Mouse (Mus musculus) liver, postnatal 0 days (tissue): ENCODE results near the gene Rufy2. TPM values are rescaled to one million over a fixed set of nuclear protein-coding genes. Genes with fewer than 3 reads are reported as not detected.

ENCODE experiments used
- ATAC-seq: fragments of 200-750 bp; cut with Nextera tagmentation; 2 replicates; pipeline ENCODE4 v1.8.0; 2017; ENCODE audit warnings: mild to moderate bottlenecking, moderate library complexity
- DNase-seq: peaks from one replicate; pipeline ENCODE4 v3.0.0-alpha.2; 2016
- H3K27ac ChIP-seq: fragments of 300-500 bp; sonication (generic); 2 replicates; pipeline ENCODE4 v1.5.1; 2014; ENCODE audit warnings: antibody characterized with exemption, moderate library complexity, mild to moderate bottlenecking, low read depth
- H3K27me3 ChIP-seq: fragments of 300-500 bp; sonication (generic); 2 replicates; pipeline ENCODE4 v1.6.1; 2014; ENCODE audit warnings: low read length, control low read depth, mixed read lengths; ENCODE audit not compliant: insufficient read depth
- H3K36me3 ChIP-seq: fragments of 300-500 bp; sonication (generic); replicated peaks from 2 replicates; pipeline ENCODE4 v1.6.1; 2014; ENCODE audit warnings: mild to moderate bottlenecking, control low read depth, low read length, moderate library complexity, mixed read lengths; ENCODE audit not compliant: insufficient read depth
- H3K4me1 ChIP-seq: fragments of 300-500 bp; sonication (generic); 2 replicates; pipeline ENCODE4 v1.6.1; 2014; ENCODE audit warnings: antibody characterized with exemption, mild to moderate bottlenecking, control low read depth; ENCODE audit not compliant: insufficient read depth
- H3K4me2 ChIP-seq: fragments of 300-500 bp; sonication (generic); 2 replicates; pipeline ENCODE4 v1.6.1; 2014; ENCODE audit warnings: low read depth, mild to moderate bottlenecking, low read length, moderate library complexity, mixed read lengths
- H3K4me3 ChIP-seq: fragments of 300-500 bp; sonication (generic); 2 replicates; pipeline ENCODE4 v1.5.1; 2014; ENCODE audit warnings: low read depth, low read length
- H3K9ac ChIP-seq: fragments of 300-500 bp; sonication (generic); replicated peaks from 2 replicates; pipeline ENCODE4 v1.6.1; 2014; ENCODE audit warnings: mild to moderate bottlenecking, moderate library complexity
- H3K9me3 ChIP-seq: fragments of 300-500 bp; sonication (generic); 2 replicates; pipeline ENCODE4 v1.6.1; 2016; ENCODE audit warnings: mild to moderate bottlenecking, control low read depth, low read length, mixed read lengths
- CTCF ChIP-seq: sonication (generic); IDR thresholded peaks from 2 replicates; pipeline ENCODE4 v1.5.1; 2016; ENCODE audit warnings: antibody characterized with exemption, low read depth
- EP300 ChIP-seq: IDR thresholded peaks from 2 replicates; pipeline ENCODE4 v1.6.1; 2016; ENCODE audit warnings: antibody characterized with exemption, low read depth, mild to moderate bottlenecking
- whole genome bisulfite sequencing: fragments of 180-500 bp; shearing (Covaris S2); extraction: QIAGEN DNeasy Blood & Tissue Kit; methylation state at CpG from one replicate; pipeline ENCODE4 v1.1.7; 2014; ENCODE audit not compliant: insufficient replicate concordance; 5-methylcytosine and 5-hydroxymethylcytosine counted together
- polyA plus RNA-seq: library from polyadenylated mRNA; unstranded; fragments of >200 nt; fragmentation: Nextera tagmentation; extraction: Ambion mirVana; gene quantifications from 2 replicates; pipeline ENCODE4 v1.2.1, GENCODE M21; 2015

Gene Rufy2
- polyA plus RNA-seq, 1 experiment from 2014 or later: 2.9 TPM

DNA sequence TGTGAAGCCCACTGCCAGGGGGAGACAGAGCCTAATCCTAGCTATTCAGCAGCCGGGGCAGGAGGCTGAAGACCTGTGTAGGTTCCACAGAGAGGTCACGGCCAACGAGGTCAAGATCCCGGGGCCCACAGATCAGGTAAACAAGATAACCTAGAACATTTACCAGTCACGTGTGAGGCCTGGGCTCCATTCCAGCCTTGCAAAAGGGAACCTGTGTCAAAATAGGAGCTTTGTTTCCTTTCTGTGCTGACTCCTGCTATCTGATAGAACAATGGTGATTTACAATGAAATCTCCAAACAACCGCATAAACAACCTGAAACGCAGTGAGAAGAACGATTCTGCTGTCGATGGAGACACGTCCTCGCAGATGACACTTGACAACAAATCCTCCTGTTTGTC, 80.4 kb downstream of the Rufy2 start:
- ATAC-seq (peak; percentile 79), DNase-seq (peak; percentile 78)
- 51% methylated on average over 11 of the region's 11 CpGs for WGBS

DNA sequence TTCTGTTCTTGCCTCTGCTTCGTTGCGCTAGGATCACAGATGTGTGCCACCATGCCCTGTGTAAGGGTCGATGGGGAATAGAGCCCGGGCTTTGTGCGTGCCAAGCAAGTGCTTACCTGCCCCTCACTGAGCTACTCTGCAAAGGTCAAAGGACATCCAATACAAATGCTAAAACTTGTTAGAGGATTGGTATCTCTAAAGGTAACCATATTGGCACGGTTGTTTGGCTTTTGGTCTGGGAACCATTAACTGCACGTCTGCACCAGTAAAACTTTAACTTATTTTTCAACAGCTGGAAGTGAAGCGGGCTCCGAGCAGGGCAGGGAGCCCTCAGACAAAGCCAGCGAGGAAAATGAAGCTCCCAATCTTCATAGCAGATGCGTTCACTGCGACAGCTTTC, 81.2 kb downstream of the Rufy2 start:
- no peaks in the 10 kb centered on the region; the same call in 1 of the 2 replicates for H3K36me3 ChIP-seq
- WGBS: 64% methylated on average over 12 of the region's 12 CpGs
- peak overlapping the region; percentile 80 for H3K27ac ChIP-seq
- TF ChIP-seq CTCF (no peak), EP300 (peak; percentile 27; the same call in 1 of the 2 replicates)
- H3K9ac ChIP-seq: peak overlapping the region; percentile 68
- ATAC-seq (peak; percentile 69), DNase-seq (peak; percentile 37)
- H3K4me3 ChIP-seq: peak overlapping the region; percentile 37
- H3K27me3 ChIP-seq: no peaks in the 10 kb centered on the region
- H3K9me3 ChIP-seq: no peaks in the 10 kb centered on the region
- peak overlapping the region; percentile 64 for H3K4me2 ChIP-seq
- no peaks in the 10 kb centered on the region for H3K4me1 ChIP-seq

More for the DNA sequence above, 80.4 kb downstream of the Rufy2 start:
- peak; percentile 46 for TF ChIP-seq EP300
- TF ChIP-seq CTCF: no peak
- Histone ChIP-seq H3K4me1 (no peaks in the 10 kb centered on the region), H3K9ac (no peak overlapping the region; the same call in 1 of the 2 replicates), H3K27ac (peak overlapping the region; percentile 80), H3K36me3 (no peaks in the 10 kb centered on the region), H3K27me3 (no peaks in the 10 kb centered on the region), H3K4me2 (peak overlapping the region; percentile 64; the same call in 1 of the 2 replicates), H3K9me3 (no peaks in the 10 kb centered on the region), H3K4me3 (no peak overlapping the region)

- peak overlapping the region; percentile 64 for H3K4me2 ChIP-seq
Observed at GRCm38 (mm10) chr10:63062696-63063095, 82.7 kb downstream of the Rufy2 start.

DNA sequence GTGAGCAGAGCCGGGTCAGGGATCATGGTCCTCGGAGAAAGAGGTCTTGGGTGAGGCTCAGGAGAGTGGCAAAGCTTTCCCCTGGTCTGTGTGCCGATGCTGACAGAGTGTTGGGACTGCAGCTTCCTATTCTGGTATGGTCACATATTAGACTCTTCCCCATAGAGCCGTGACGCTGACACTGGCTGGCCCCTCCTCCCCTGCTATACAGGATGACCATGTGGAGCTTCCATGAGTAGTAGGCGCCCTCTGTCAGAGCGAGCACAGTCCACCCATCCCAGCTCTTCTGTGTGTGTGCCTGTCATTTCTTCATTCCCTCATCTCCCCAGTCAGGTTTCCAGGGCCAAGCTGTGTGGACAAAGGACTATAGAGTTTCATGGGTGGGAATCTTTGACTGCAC, 83.3 kb downstream of the Rufy2 start:
- H3K27ac ChIP-seq: peak overlapping the region; percentile 29
- no peak for TF ChIP-seq CTCF
- TF ChIP-seq EP300: no peak
- H3K27me3 ChIP-seq: no peaks in the 10 kb centered on the region
- ATAC-seq (0 out of 2 replicates have a peak, but pooled peaks have one; percentile 8), DNase-seq (no peak)
- peak overlapping the region; percentile 37 for H3K4me3 ChIP-seq
- H3K9ac ChIP-seq: 0 out of 2 replicates have a peak overlapping the region, but pooled peaks have one; percentile 34
- no peaks in the 10 kb centered on the region for H3K4me1 ChIP-seq
- H3K9me3 ChIP-seq: no peaks in the 10 kb centered on the region
- no peaks in the 10 kb centered on the region; the same call in 1 of the 2 replicates for H3K36me3 ChIP-seq
- peak overlapping the region; percentile 64 for H3K4me2 ChIP-seq
- 61% methylated on average over 7 of the region's 7 CpGs for WGBS

More at GRCm38 (mm10) chr10:63062696-63063095, 82.7 kb downstream of the Rufy2 start:
- Histone ChIP-seq H3K36me3 (no peaks in the 10 kb centered on the region; the same call in 1 of the 2 replicates), H3K4me3 (peak overlapping the region; percentile 37), H3K9ac (no peak overlapping the region), H3K9me3 (no peaks in the 10 kb centered on the region), H3K27me3 (no peaks in the 10 kb centered on the region), H3K27ac (peak overlapping the region; percentile 80), H3K4me1 (no peaks in the 10 kb centered on the region)
- DNase-seq (peak; percentile 45), ATAC-seq (no peak)
- no peak for TF ChIP-seq CTCF
- 69% methylated on average over 5 of the region's 5 CpGs for WGBS

- Histone ChIP-seq H3K27ac (no peak overlapping the region), H3K4me1 (no peaks in the 10 kb centered on the region), H3K9ac (0 out of 2 replicates have a peak overlapping the region, but pooled peaks have one; percentile 21), H3K36me3 (no peaks in the 10 kb centered on the region; the same call in none of the 2 replicates), H3K4me2 (peak overlapping the region; percentile 64), H3K4me3 (no peak overlapping the region), H3K9me3 (no peaks in the 10 kb centered on the region), H3K27me3 (no peaks in the 10 kb centered on the region)
- DNase-seq (no peak), ATAC-seq (no peak)
- WGBS: 72% methylated on average over 9 of the region's 9 CpGs
- TF ChIP-seq CTCF (no peak), EP300 (no peak)
Observed at GRCm38 (mm10) chr10:63064516-63064915, 84.5 kb downstream of the Rufy2 start.

GRCm38 (mm10) chr10:63065561-63065960, 85.5 kb downstream of the Rufy2 start:
- ATAC-seq (no peak), DNase-seq (no peak)
- H3K4me1 ChIP-seq: no peaks in the 10 kb centered on the region
- WGBS: 55% methylated on average over 8 of the region's 8 CpGs
- TF ChIP-seq CTCF (no peak), EP300 (no peak)
- no peaks in the 10 kb centered on the region for H3K9me3 ChIP-seq
- no peak overlapping the region; the same call in 1 of the 2 replicates for H3K4me2 ChIP-seq
- no peak overlapping the region for H3K9ac ChIP-seq
- no peaks in the 10 kb centered on the region; the same call in none of the 2 replicates for H3K36me3 ChIP-seq
- no peak overlapping the region for H3K27ac ChIP-seq
- H3K4me3 ChIP-seq: no peak overlapping the region
- no peaks in the 10 kb centered on the region for H3K27me3 ChIP-seq
